11 mouse cellular contexts compared by ENCODE assay signal in the genomic region with DNA sequence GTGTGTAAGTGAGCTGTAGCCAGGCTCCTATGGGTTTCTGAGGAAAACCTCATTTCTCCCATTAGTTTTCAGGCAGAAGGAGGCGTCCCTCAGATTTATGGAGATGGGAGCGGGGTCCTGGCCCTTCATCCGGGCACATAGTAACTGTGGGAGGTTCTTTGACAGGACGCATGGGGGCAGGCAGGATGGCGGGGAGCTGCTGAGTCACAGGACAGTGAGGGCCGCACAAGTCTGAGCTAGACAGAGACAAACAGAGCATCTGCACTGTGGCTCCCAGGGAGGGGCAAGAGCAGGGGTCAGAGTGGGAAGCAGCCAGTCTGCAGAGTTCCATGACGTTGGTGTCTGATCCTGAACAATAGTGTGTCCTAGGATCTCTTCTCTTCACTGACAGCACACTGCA.
DNase-seq lines count a peak whose midpoint lies in the region; ATAC-seq and TF ChIP-seq lines count a peak whose summit lies in the region.
"Had no signal": no experiment of that assay in that cellular context is flagged by ENCODE, and none has a peak within 500 bp of the region (broad histone marks: within the 10 kb centered on the region; RNA-seq: fewer than 3 reads in every experiment).

No protein-coding gene starts in this region.

- H3K9ac ChIP-seq in lung, embryonic 14.5 days, result no peak overlapping the region
- no peak overlapping the region for H3K9ac ChIP-seq in embryonic facial prominence, embryonic 15.5 days
- H3K9ac ChIP-seq in forebrain, embryonic 16.5 days (replicated peaks; ENCODE audit: low read depth, low read length), result no peak overlapping the region
- H3K9ac ChIP-seq: forebrain, embryonic 15.5 days had no signal

- 0 out of 2 replicates have a peak, but pooled peaks cover 4% of the 10 kb centered on the region for H3K4me1 ChIP-seq in lung, embryonic 14.5 days (ENCODE audit: insufficient read depth)
- peaks cover 28% of the 10 kb centered on the region for H3K4me1 ChIP-seq in embryonic facial prominence, embryonic 15.5 days
- peaks cover 12% of the 10 kb centered on the region for H3K4me1 ChIP-seq in kidney, adult 2 months (ENCODE audit: control insufficient read depth, insufficient read depth, low read length)
- H3K4me1 ChIP-seq in forebrain, embryonic 16.5 days (replicated peaks; ENCODE audit: control insufficient read depth, insufficient read depth, low read length), result peaks cover 18% of the 10 kb centered on the region; the same call in 1 of the 2 replicates

- TF ChIP-seq CTCF in lung, embryonic 14.5 days (IDR thresholded peaks at IDR 0.05; ENCODE audit: low read depth), result no peak
- no peak for TF ChIP-seq CTCF in kidney, adult 2 months (conservative IDR thresholded peaks at IDR 0.05; ENCODE audit: insufficient read depth, insufficient read length, low read depth, low read length)

- no peaks in the 10 kb centered on the region for H3K27me3 ChIP-seq in lung, embryonic 14.5 days (ENCODE audit: insufficient read depth, low read length)
- no peaks in the 10 kb centered on the region for H3K27me3 ChIP-seq in embryonic facial prominence, embryonic 15.5 days
- H3K27me3 ChIP-seq in kidney, adult 2 months (replicated peaks; ENCODE audit: control insufficient read depth, insufficient read depth, low read length), result no peaks in the 10 kb centered on the region
- no peaks in the 10 kb centered on the region for H3K27me3 ChIP-seq in myocyte (ENCODE audit: control insufficient read depth, insufficient read depth, insufficient read length)
- no peaks in the 10 kb centered on the region for H3K27me3 ChIP-seq in forebrain, embryonic 16.5 days (replicated peaks; ENCODE audit: control insufficient read depth, insufficient read depth, low read length)
- H3K27me3 ChIP-seq: forebrain, embryonic 15.5 days had no signal

- no peaks in the 10 kb centered on the region for H3K79me2 ChIP-seq in myocyte (ENCODE audit: control insufficient read depth, insufficient read depth)

- H3ac ChIP-seq in myocyte (ENCODE audit: control insufficient read depth, insufficient read length), result no peak overlapping the region

- H3K4me3 ChIP-seq in lung, embryonic 14.5 days (ENCODE audit: low read depth, low read length), result no peak overlapping the region
- no peak overlapping the region for H3K4me3 ChIP-seq in embryonic facial prominence, embryonic 15.5 days (replicated peaks)
- no peak overlapping the region for H3K4me3 ChIP-seq in kidney, adult 2 months (ENCODE audit: insufficient read depth, low read depth, low read length)
- H3K4me3 ChIP-seq in myocyte, result no peak overlapping the region
- H3K4me3 ChIP-seq in forebrain, embryonic 16.5 days (replicated peaks; ENCODE audit: low read length), result no peak overlapping the region
- H3K4me3 ChIP-seq: forebrain, embryonic 15.5 days had no signal

- no peak overlapping the region for H3K27ac ChIP-seq in lung, embryonic 14.5 days (ENCODE audit: low read depth)
- H3K27ac ChIP-seq in embryonic facial prominence, embryonic 15.5 days (replicated peaks), result peak overlapping the region; percentile 28
- no peak overlapping the region; the same call in 1 of the 2 replicates for H3K27ac ChIP-seq in kidney, adult 2 months (ENCODE audit: insufficient read depth, low read depth, low read length)
- no peak overlapping the region for H3K27ac ChIP-seq in forebrain, embryonic 16.5 days (ENCODE audit: low read length)

- WGBS in lung, embryonic 14.5 days, result 53% methylated on average over 7 of the region's 7 CpGs
- WGBS in embryonic facial prominence, embryonic 15.5 days, result 67% methylated on average over 7 of the region's 7 CpGs
- WGBS in kidney, adult 2 months, result 63% methylated on average over 7 of the region's 7 CpGs
- 85% methylated on average over 7 of the region's 7 CpGs for WGBS in forebrain, embryonic 16.5 days

- ATAC-seq in lung, embryonic 14.5 days (ENCODE audit: insufficient read depth), result 0 out of 2 replicates have a peak, but pooled peaks have one; percentile 15
- no peak for ATAC-seq in embryonic facial prominence, embryonic 15.5 days (ENCODE audit: insufficient number of reproducible peaks, low FRiP score, low TSS enrichment, low read depth)
- no peak for ATAC-seq in inflammation-experienced regulatory T-cells, adult 6 months
- ATAC-seq in forebrain, embryonic 16.5 days, result no peak
- ATAC-seq: forebrain, embryonic 15.5 days had no signal

- no peak for DNase-seq in lung, embryonic 14.5 days
- no peak for DNase-seq in lung, postnatal 36 days
- DNase-seq in kidney, adult 2 months, result peak; percentile 63
- no peak for DNase-seq in adrenal gland, postnatal 4 days (ENCODE audit: low spot score in 2 of 2)
- DNase-seq: cerebellum, postnatal 10 days; right cerebral cortex, postnatal 14 days had no signal

- H3K36me3 ChIP-seq in lung, embryonic 14.5 days (ENCODE audit: insufficient read depth), result peaks cover 40% of the 10 kb centered on the region
- H3K36me3 ChIP-seq in embryonic facial prominence, embryonic 15.5 days, result peaks cover 29% of the 10 kb centered on the region
- H3K36me3 ChIP-seq in kidney, adult 2 months (ENCODE audit: control insufficient read depth, insufficient read depth, low read length), result no peaks in the 10 kb centered on the region
- H3K36me3 ChIP-seq in myocyte (ENCODE audit: control insufficient read depth, insufficient read depth), result no peaks in the 10 kb centered on the region
- peaks cover 11% of the 10 kb centered on the region for H3K36me3 ChIP-seq in forebrain, embryonic 16.5 days (ENCODE audit: control insufficient read depth, insufficient read depth)

- H3K4me2 ChIP-seq in lung, embryonic 14.5 days, result no peak overlapping the region
- no peak overlapping the region for H3K4me2 ChIP-seq in embryonic facial prominence, embryonic 15.5 days (replicated peaks)
- peak overlapping the region; percentile 78 for H3K4me2 ChIP-seq in myocyte (ENCODE audit: low read depth)
- H3K4me2 ChIP-seq in forebrain, embryonic 16.5 days (ENCODE audit: low read length), result no peak overlapping the region
- H3K4me2 ChIP-seq: forebrain, embryonic 15.5 days had no signal

- no peaks in the 10 kb centered on the region for H3K9me3 ChIP-seq in lung, embryonic 14.5 days (ENCODE audit: low read depth, low read length)
- no peaks in the 10 kb centered on the region for H3K9me3 ChIP-seq in embryonic facial prominence, embryonic 15.5 days (replicated peaks)
- H3K9me3 ChIP-seq in forebrain, embryonic 16.5 days (ENCODE audit: control insufficient read depth, low read length), result no peaks in the 10 kb centered on the region
- H3K9me3 ChIP-seq: forebrain, embryonic 15.5 days had no signal

- no peak for TF ChIP-seq POLR2A in kidney, adult 2 months (IDR thresholded peaks at IDR 0.05; ENCODE audit: low read depth, low read length)
- peak; percentile 26 for TF ChIP-seq POLR2A in myocyte (IDR thresholded peaks at IDR 0.05; ENCODE audit: insufficient read length, low read depth)

TF ChIP-seq in myocyte, 11 proteins besides CTCF, POLR2A, EP300 and RAD21:
- TF ChIP-seq E2F4 (IDR thresholded peaks at IDR 0.05; ENCODE audit: insufficient read depth) (no peak), CEBPB (IDR thresholded peaks at IDR 0.05; ENCODE audit: insufficient read depth, poor library complexity, severe bottlenecking) (no peak), MYOD1 (IDR thresholded peaks at IDR 0.05; ENCODE audit: control insufficient read depth in 1 of 3, insufficient read length in 2 of 3, low read depth in 2 of 3) (peak in 1 of 3 experiments; percentile 27)
